In genomic region chr14:76535096-76535495, GRCm38 (mm10) we compare ENCODE assay signal across 25 mouse cellular contexts. TPM values are rescaled to one million over a fixed set of nuclear protein-coding genes. Genes with fewer than 3 reads are reported as not detected.
A peak's percentile ranks its signal among the peaks of the same experiment; 100 is the strongest.
DNase-seq lines count a peak whose midpoint lies in the region; ATAC-seq and TF ChIP-seq lines count a peak whose summit lies in the region.
"Had no signal": no experiment of that assay in that cellular context is flagged by ENCODE, and none has a peak within 500 bp of the region (broad histone marks: within the 10 kb centered on the region; RNA-seq: fewer than 3 reads in every experiment).

No protein-coding gene starts in this region.

- no peak overlapping the region for H3K4me3 ChIP-seq in liver, embryonic 11.5 days (ENCODE audit: low read depth, low read length)
- peak overlapping the region in 1 of 2 experiments; percentile 66; a peak in 1 of 4 replicates for H3K4me3 ChIP-seq in liver, embryonic 14.5 days (ENCODE audit: insufficient read depth in 1 of 2, low read depth in 2 of 2, low read length in 2 of 2)
- H3K4me3 ChIP-seq in thymus, adult 2 months (ENCODE audit: control insufficient read depth, insufficient read depth, low read length): no peak overlapping the region
- H3K4me3 ChIP-seq in hindbrain, embryonic 13.5 days: no peak overlapping the region
- H3K4me3 ChIP-seq: intestine, embryonic 15.5 days; layer of hippocampus, adult 2 months; limb, embryonic 12.5 days; midbrain, embryonic 12.5 days had no signal

- H3K4me2 ChIP-seq in liver, embryonic 11.5 days: peak overlapping the region; percentile 6; the same call in 1 of the 2 replicates
- peak overlapping the region; percentile 99 for H3K4me2 ChIP-seq in liver, embryonic 14.5 days (ENCODE audit: low read depth)
- H3K4me2 ChIP-seq in hindbrain, embryonic 13.5 days: no peak overlapping the region
- H3K4me2 ChIP-seq: intestine, embryonic 15.5 days; limb, embryonic 12.5 days; lung, embryonic 14.5 days; midbrain, embryonic 12.5 days had no signal

- H3K27me3 ChIP-seq in liver, embryonic 11.5 days (replicated peaks; ENCODE audit: control insufficient read depth, insufficient read depth, low read length): no peaks in the 10 kb centered on the region
- no peaks in the 10 kb centered on the region for H3K27me3 ChIP-seq in liver, embryonic 14.5 days (ENCODE audit: control insufficient read depth, insufficient read depth, low read length)
- H3K27me3 ChIP-seq in thymus, adult 2 months (ENCODE audit: control insufficient read depth, insufficient read depth, low read length): no peaks in the 10 kb centered on the region
- H3K27me3 ChIP-seq in hindbrain, embryonic 13.5 days: no peaks in the 10 kb centered on the region
- H3K27me3 ChIP-seq: intestine, embryonic 15.5 days; limb, embryonic 12.5 days; midbrain, embryonic 12.5 days had no signal

- peak; percentile 78 for ATAC-seq in frontal cortex, adult (ENCODE audit: low TSS enrichment)
- no peak for ATAC-seq in liver, embryonic 11.5 days (replicated peaks; ENCODE audit: low FRiP score)
- no peak for ATAC-seq in liver, embryonic 14.5 days (ENCODE audit: insufficient read depth)
- no peak for ATAC-seq in hindbrain, embryonic 13.5 days (ENCODE audit: low FRiP score)
- ATAC-seq: CD4-positive, CD25-positive, alpha-beta regulatory T cell, adult 4 months; forebrain, embryonic 14.5 days; hindbrain, embryonic 16.5 days; intestine, embryonic 15.5 days had no signal

- no peak for TF ChIP-seq POLR2A in thymus, adult 2 months (IDR thresholded peaks at IDR 0.05; ENCODE audit: control insufficient read depth, extremely low read depth, insufficient read depth, low read length, poor library complexity)

- H3K9me3 ChIP-seq in liver, embryonic 11.5 days (ENCODE audit: control insufficient read depth, low read length): no peaks in the 10 kb centered on the region
- H3K9me3 ChIP-seq in liver, embryonic 14.5 days (ENCODE audit: control insufficient read depth, low read length): no peaks in the 10 kb centered on the region
- no peaks in the 10 kb centered on the region for H3K9me3 ChIP-seq in hindbrain, embryonic 13.5 days
- H3K9me3 ChIP-seq: intestine, embryonic 15.5 days; limb, embryonic 12.5 days; midbrain, embryonic 12.5 days had no signal

- no peak overlapping the region for H3K9ac ChIP-seq in liver, embryonic 11.5 days (ENCODE audit: low read depth, low read length)
- H3K9ac ChIP-seq in liver, embryonic 14.5 days (replicated peaks): peak overlapping the region; percentile 55
- H3K9ac ChIP-seq in hindbrain, embryonic 13.5 days: no peak overlapping the region
- H3K9ac ChIP-seq: intestine, embryonic 15.5 days; limb, embryonic 12.5 days; lung, embryonic 14.5 days; midbrain, embryonic 12.5 days had no signal

- WGBS in liver, embryonic 11.5 days: 83% methylated on average over 1 of the region's 1 CpGs
- 87% methylated on average over 1 of the region's 1 CpGs for WGBS in liver, embryonic 14.5 days (ENCODE audit: insufficient replicate concordance)
- WGBS in thymus, adult 2 months: 98% methylated on average over 1 of the region's 1 CpGs
- WGBS in hindbrain, embryonic 13.5 days: 93% methylated on average over 1 of the region's 1 CpGs

- H3K36me3 ChIP-seq in liver, embryonic 11.5 days (ENCODE audit: control insufficient read depth, insufficient read depth, low read length): no peaks in the 10 kb centered on the region
- no peaks in the 10 kb centered on the region for H3K36me3 ChIP-seq in liver, embryonic 14.5 days (replicated peaks; ENCODE audit: control insufficient read depth, insufficient read depth, low read depth)
- H3K36me3 ChIP-seq in thymus, adult 2 months (ENCODE audit: control insufficient read depth, insufficient read depth, low read length): no peaks in the 10 kb centered on the region
- H3K36me3 ChIP-seq in hindbrain, embryonic 13.5 days: peaks cover 9% of the 10 kb centered on the region; the same call in 1 of the 2 replicates
- H3K36me3 ChIP-seq: intestine, embryonic 15.5 days; limb, embryonic 12.5 days; midbrain, embryonic 12.5 days had no signal

- no peak overlapping the region for H3K27ac ChIP-seq in liver, embryonic 11.5 days (ENCODE audit: low read depth, low read length)
- H3K27ac ChIP-seq in liver, embryonic 14.5 days: peak overlapping the region; percentile 65
- no peak overlapping the region for H3K27ac ChIP-seq in thymus, adult 2 months (ENCODE audit: control insufficient read depth, insufficient read depth, low read length)
- no peak overlapping the region for H3K27ac ChIP-seq in hindbrain, embryonic 13.5 days
- H3K27ac ChIP-seq: intestine, embryonic 15.5 days; layer of hippocampus, adult 2 months; limb, embryonic 12.5 days; midbrain, embryonic 12.5 days had no signal

- TF ChIP-seq EP300 in liver, embryonic 14.5 days (IDR thresholded peaks at IDR 0.05; ENCODE audit: low read depth): no peak

- TF ChIP-seq CTCF in liver, embryonic 14.5 days (IDR thresholded peaks at IDR 0.05; ENCODE audit: low read depth): no peak
- TF ChIP-seq CTCF in thymus, adult 2 months (IDR thresholded peaks at IDR 0.05; ENCODE audit: borderline replicate concordance, control insufficient read depth, extremely low read depth, insufficient read depth, low read length, poor library complexity): no peak

- peaks cover 40% of the 10 kb centered on the region for H3K4me1 ChIP-seq in liver, embryonic 11.5 days (replicated peaks; ENCODE audit: control insufficient read depth, insufficient read depth, low read length)
- peaks cover 42 to 48% of the 10 kb centered on the region in 2 experiments for H3K4me1 ChIP-seq in liver, embryonic 14.5 days (replicated peaks; ENCODE audit: control insufficient read depth in 2 of 2, insufficient read depth in 2 of 2, low read length in 1 of 2)
- H3K4me1 ChIP-seq in thymus, adult 2 months (replicated peaks; ENCODE audit: control insufficient read depth, insufficient read depth, low read length): peaks cover 9% of the 10 kb centered on the region
- H3K4me1 ChIP-seq in hindbrain, embryonic 13.5 days (replicated peaks): peaks cover 19% of the 10 kb centered on the region

- no peak for DNase-seq in frontal cortex, postnatal 14 days (ENCODE audit: low spot score in 2 of 2)
- DNase-seq in liver, embryonic 11.5 days (ENCODE audit: low spot score): no peak
- no peak for DNase-seq in liver
- no peak for DNase-seq in liver, embryonic 14.5 days (ENCODE audit: low read depth in 3 of 3, low spot score in 3 of 3)
- DNase-seq in urinary bladder, postnatal 25 days (ENCODE audit: low spot score): no peak
- DNase-seq in thymus, adult 2 months: no peak
- DNase-seq: adrenal gland, adult 2 months; cerebellum, adult 18-20 months; cerebellum, postnatal 14 days; gastrocnemius, postnatal 14 days; heart, adult 11 months; kidney, adult 8-10 months; kidney, postnatal 25 days; layer of hippocampus, postnatal 36 days; lung, embryonic 14.5 days; right cerebral cortex, postnatal 4 days had no signal

RNA-seq across cellular contexts. Expression of gene Serp2, which starts 21.6 kb away (rescaled TPM):
- 4.3 and 5.3 TPM in 2 replicates for polyA plus RNA-seq in liver, embryonic 11.5 days (2014; fragmentation: Nextera tagmentation; extraction: Ambion mirVana)
- polyA plus RNA-seq in liver, embryonic 14.5 days (2012; rRNA removed): 0.31 and 0.63 TPM in 2 replicates
- 1.3 and 1.7 TPM in 2 replicates for polyA plus RNA-seq in liver, embryonic 14.5 days (2014; fragmentation: Nextera tagmentation; extraction: Ambion mirVana)
- polyA plus RNA-seq in thymus, adult 2 months (2012; rRNA removed): 3.7 and 6.2 TPM in 2 replicates
- polyA plus RNA-seq in hindbrain, embryonic 13.5 days (2015; fragmentation: Nextera tagmentation; extraction: Ambion mirVana): 128 and 133 TPM in 2 replicates

Comparison
In these comparisons a context has a peak if more than half of its experiments do, and no peak if none do; other contexts are left out.
1. RNA of gene Serp2, which starts 21.6 kb away (polyA plus RNA-seq): 128 to 133 TPM in hindbrain, embryonic 13.5 days; 4.3 to 5.3 TPM in liver, embryonic 11.5 days, 3.7 to 6.2 TPM in thymus, adult 2 months and 0.31 to 1.7 TPM in liver, embryonic 14.5 days; every median in the first group is over 10 times any median in the second.